Mouse (Mus musculus) adrenal gland, adult (tissue): ENCODE measurements around the gene Itgad.
"Not testable (repeated sequence)": the region's sequence is repeated elsewhere in the genome, so short reads cannot be mapped to it uniquely, and the experiment has no call there.

ENCODE experiments used
- DNase-seq, 2 experiments: peaks; one replicate each; pipeline ENCODE4 v3.0.0; 2022 to 2023; ENCODE audit warnings: low spot score in 1 of 2; ENCODE audit not compliant: inconsistent age in 2 of 2

Gene Itgad

GRCm38 (mm10) chr7:128154076-128154475 is at the start of gene Itgad:
TSS of gene Itgad (plus strand) at chr7:128154376.
- DNase-seq = no peak

DNA sequence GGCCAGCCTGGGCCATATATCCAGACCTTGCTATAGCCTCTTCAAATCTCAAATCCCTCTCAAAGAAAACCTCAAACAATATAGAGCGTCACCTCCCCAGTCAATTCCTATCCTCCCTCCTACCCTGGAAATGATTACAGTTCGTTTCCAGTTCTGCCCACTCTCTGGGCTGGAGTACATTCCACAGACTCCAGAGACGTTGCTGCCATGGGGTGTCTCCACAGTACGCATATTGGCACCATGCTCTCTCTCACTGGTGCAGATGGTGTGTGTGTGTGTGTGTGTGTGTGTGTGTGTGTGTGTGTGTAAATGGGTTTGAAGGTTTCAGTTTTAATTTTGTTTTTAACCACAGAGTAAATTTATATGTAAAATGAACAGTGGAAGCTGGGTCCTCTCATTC is 48.9 kb upstream of the Itgad start:
- DNase-seq = no peak

DNA sequence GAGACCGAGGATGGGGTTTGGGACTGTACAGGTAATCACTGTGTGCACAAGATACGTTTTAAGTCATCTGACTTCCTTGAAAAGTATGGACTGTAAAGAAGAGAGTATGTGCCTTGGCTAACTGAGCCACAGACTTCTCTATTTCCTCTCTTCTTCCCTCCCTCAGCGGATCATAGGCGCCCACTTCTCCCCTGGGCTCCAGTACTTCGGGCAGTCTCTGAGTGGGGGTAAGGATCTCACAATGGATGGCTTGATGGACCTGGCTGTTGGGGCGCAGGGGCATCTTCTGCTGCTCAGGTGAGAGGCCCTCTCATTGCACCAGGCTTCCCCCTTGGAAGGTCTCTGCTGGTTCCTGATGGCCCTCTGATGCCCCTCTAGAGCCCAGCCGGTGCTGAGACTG is 46.7 kb upstream of the Itgad start:
- no peak for DNase-seq

- DNase-seq = no peak
Measured at GRCm38 (mm10) chr7:128110314-128110713, 43.9 kb upstream of the Itgad start.

GRCm38 (mm10) chr7:128112131-128112530 is 42.0 kb upstream of the Itgad start:
- no peak for DNase-seq

- DNase-seq = no peak
Measured at GRCm38 (mm10) chr7:128114371-128115105, 39.6 kb upstream of the Itgad start.

- DNase-seq = no peak
Measured at GRCm38 (mm10) chr7:128115211-128115958, 38.8 kb upstream of the Itgad start.

- DNase-seq = no peak
Measured at GRCm38 (mm10) chr7:128116396-128116795, 37.8 kb upstream of the Itgad start.

- no peak for DNase-seq
Measured at GRCm38 (mm10) chr7:128119726-128120490, 34.3 kb upstream of the Itgad start.

DNA sequence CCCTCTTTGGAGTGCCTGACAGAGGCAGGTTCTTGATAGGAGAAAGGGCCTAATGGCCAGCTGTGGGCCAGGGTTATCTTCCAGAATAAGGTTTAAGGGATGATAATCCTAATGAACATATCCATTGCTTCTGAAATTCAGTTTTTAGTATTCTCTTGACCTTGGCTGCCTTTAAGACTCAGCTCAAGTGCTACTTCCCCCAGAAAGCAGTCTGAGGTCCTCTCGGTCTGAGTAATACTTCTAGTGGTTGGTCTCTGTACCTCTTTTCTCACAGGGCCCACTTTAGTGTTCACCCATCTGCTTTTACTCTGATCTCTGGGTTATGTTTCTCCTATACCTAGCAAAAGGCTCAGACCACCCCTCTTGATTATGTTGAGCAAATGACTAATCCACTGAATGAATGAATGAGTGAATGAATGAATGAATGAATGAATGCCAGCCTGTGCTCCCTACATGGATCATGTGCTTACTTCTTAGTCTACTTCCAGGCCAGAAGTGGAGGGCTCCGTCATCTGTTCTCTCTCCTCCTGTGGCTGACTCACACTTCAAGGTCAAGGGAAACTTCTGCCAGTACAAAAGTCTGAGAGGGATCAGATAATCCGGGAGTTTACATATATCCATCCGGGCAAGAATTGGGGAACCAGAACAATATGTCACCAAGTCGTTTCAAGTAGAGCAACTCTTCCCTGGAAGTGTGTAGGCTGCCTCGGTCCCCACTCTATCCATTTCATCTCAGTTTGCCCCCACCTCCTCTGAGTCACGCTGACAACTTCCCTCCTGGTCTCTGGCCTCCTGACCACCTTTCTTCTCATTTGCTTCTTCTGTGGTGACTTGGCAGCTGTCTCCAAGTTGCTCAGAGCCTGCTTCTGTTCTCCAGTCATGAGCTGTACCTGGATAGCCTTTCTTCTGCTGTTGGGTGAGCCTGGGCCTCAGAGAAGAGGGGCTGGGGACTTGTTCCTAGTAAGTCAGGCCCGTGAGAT is 25.1 kb upstream of the Itgad start, which contains the start of gene Itgax:
Itgax (plus strand) TSS at position 807 of the 980 bp plus-strand sequence.
- peak; percentile 71 to 82 for DNase-seq

GRCm38 (mm10) chr7:128132148-128132547 is 22.0 kb upstream of the Itgad start:
- DNase-seq = no peak

GRCm38 (mm10) chr7:128133596-128133995 is 20.6 kb upstream of the Itgad start:
- no peak for DNase-seq

- no peak for DNase-seq
Measured at GRCm38 (mm10) chr7:128136927-128137326, 17.2 kb upstream of the Itgad start.

- DNase-seq = no peak
Measured at GRCm38 (mm10) chr7:128139611-128140010, 14.6 kb upstream of the Itgad start.

DNA sequence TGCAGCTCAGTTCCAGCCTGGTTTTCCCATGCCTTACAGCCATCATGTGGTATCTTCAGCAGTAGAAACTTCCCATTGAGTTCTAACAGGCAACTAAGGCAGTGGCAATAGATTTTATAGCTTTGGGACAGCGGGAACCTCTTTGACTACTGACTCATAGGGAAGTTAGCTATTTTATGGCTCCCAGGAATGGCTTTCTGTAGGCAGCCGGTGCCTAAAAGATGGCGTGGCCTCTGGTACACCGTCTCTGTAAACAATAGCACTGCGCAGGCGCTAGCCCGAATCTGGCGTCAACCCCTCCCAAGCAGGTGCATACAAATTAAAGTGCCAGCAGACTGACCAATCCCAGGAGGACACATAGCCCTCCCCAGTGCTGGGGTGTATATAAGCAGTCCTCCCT is 3.2 kb upstream of the Itgad start:
- no peak for DNase-seq

GRCm38 (mm10) chr7:128154924-128155323 is 748 bp downstream of the Itgad start:
- peak in 1 of 2 experiments; percentile 34 for DNase-seq

DNA sequence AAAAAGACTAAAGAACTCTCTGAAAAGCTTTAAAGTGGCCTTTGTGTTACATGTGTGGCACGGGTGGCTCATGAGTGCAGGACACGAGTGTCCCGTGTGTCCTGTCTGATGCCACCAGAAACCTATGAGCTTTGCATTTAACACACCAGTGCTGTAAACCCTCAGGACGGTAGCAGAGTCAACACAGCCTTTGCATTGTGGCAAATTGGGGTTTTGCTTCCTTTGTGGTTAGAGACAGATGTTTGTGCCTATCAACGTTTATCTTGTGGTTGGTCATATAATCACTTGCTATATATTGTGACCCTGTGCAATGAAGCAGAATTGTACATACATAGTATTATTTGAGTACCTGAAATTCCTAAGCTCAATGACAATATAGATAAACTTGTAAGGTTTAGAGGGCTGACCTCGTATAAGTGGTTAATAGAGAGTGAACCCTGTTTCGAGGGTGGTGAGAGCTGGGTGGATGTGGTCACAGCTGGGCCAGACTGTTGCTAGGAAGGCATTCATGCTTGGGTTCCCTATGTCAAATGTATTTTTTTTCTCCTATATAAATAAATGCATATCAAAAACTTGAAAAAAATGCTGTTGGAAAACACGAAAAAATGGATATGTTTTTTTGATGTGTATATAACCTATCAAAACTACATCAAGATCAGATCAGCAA is 4.6 kb downstream of the Itgad start:
- DNase-seq = not testable (repeated sequence)

DNA sequence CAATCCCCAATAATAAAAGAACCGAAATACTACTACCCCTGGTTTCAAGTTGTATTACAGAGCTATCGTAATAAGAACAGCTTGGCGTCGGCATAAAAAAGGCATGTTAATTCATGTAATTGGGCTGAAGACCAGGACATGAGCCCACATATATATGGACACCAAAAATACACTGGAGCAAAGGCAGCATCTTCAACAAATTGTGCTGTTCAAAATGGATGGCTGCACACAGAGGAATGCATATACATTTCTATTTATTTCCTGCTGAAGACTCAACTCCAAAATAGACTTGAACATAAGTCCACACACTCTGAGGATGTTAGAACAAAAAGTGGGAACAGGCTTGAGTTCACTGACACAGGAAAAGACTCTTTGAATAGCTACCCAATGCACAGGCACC is 9.8 kb downstream of the Itgad start:
- DNase-seq = no peak

- DNase-seq = no peak
Measured at GRCm38 (mm10) chr7:128166391-128166790, 12.2 kb downstream of the Itgad start.

- peak; percentile 25 to 59 for DNase-seq
Measured at GRCm38 (mm10) chr7:128169996-128170395, 15.8 kb downstream of the Itgad start.
